Comparison of ENCODE assay signal across 16 mouse cellular contexts in the genomic region with DNA sequence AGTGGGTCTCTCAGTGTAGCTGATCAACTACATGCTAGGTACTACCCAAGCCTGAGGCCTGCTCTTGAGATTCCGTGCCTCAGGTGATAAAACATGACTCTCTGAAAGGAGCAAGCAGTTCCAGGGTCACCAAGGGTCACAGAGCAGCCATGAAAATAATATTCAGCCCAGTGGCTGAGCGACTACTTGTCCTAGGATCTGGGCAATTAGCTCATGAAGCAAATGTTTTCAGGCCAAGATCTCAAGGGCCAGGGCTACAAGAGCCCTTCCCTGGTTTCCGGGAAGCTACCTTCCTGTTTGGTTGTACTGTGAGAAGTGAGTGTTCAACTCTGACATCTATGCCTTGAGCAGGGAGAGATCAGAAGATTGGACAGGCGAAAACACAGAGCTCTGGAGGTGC.
DNase-seq lines count a peak whose midpoint lies in the region; ATAC-seq lines count a peak whose summit lies in the region.
"Had no signal": no experiment of that assay in that cellular context is flagged by ENCODE, and none has a peak within 500 bp of the region (broad histone marks: within the 10 kb centered on the region; RNA-seq: fewer than 3 reads in every experiment).

No protein-coding gene starts in this region.

- no peak overlapping the region for H3K9ac ChIP-seq in hindbrain, embryonic 14.5 days
- H3K9ac ChIP-seq: embryonic facial prominence, embryonic 15.5 days; hindbrain, embryonic 13.5 days; limb, embryonic 13.5 days; liver, embryonic 15.5 days; midbrain, embryonic 15.5 days had no signal

- peak overlapping the region; percentile 31; the same call in 1 of the 2 replicates for H3K27ac ChIP-seq in hindbrain, embryonic 10.5 days
- H3K27ac ChIP-seq in hindbrain, embryonic 14.5 days, result no peak overlapping the region
- H3K27ac ChIP-seq: embryonic facial prominence, embryonic 15.5 days; hindbrain, embryonic 13.5 days; left cerebral cortex, adult 2 months; limb, embryonic 13.5 days; liver, embryonic 15.5 days; midbrain, embryonic 15.5 days had no signal

- H3K4me1 ChIP-seq in hindbrain, embryonic 10.5 days (replicated peaks), result peaks cover 59% of the 10 kb centered on the region
- H3K4me1 ChIP-seq in hindbrain, embryonic 14.5 days (replicated peaks; ENCODE audit: control insufficient read depth, insufficient read depth, low read length), result peaks cover 5% of the 10 kb centered on the region; the same call in 1 of the 2 replicates
- H3K4me1 ChIP-seq: embryonic facial prominence, embryonic 15.5 days; liver, embryonic 15.5 days; megakaryocyte, embryonic 14.5 days; midbrain, embryonic 15.5 days had no signal

- no peak overlapping the region for H3K4me3 ChIP-seq in hindbrain, embryonic 10.5 days
- no peak overlapping the region for H3K4me3 ChIP-seq in hindbrain, embryonic 14.5 days (replicated peaks; ENCODE audit: low read length)
- H3K4me3 ChIP-seq: embryonic facial prominence, embryonic 15.5 days; hindbrain, embryonic 13.5 days; left cerebral cortex, adult 2 months; limb, embryonic 13.5 days; liver, embryonic 15.5 days; megakaryocyte, embryonic 14.5 days; midbrain, embryonic 15.5 days had no signal

- H3K27me3 ChIP-seq in hindbrain, embryonic 10.5 days (ENCODE audit: insufficient read depth, poor library complexity, severe bottlenecking), result peaks cover 99% of the 10 kb centered on the region
- peaks cover 49% of the 10 kb centered on the region for H3K27me3 ChIP-seq in hindbrain, embryonic 14.5 days (ENCODE audit: control insufficient read depth, insufficient read depth, low read length)
- H3K27me3 ChIP-seq: liver, embryonic 15.5 days had no signal

- DNase-seq in hindbrain, embryonic 10.5 days (ENCODE audit: low spot score), result no peak
- no peak for DNase-seq in hindbrain, embryonic 14.5 days (ENCODE audit: low spot score)
- DNase-seq in lung, adult 18-20 months, result peak; percentile 31 to 60
- DNase-seq in lung, postnatal 14 days, result no peak
- peak; percentile 26 for DNase-seq in kidney, postnatal 14 days
- DNase-seq in lung, postnatal 4 days, result peak; percentile 9 to 37
- DNase-seq in adrenal gland, postnatal 36 days, result no peak
- DNase-seq: gastrocnemius, postnatal 14 days had no signal

- no peaks in the 10 kb centered on the region for H3K36me3 ChIP-seq in hindbrain, embryonic 10.5 days
- H3K36me3 ChIP-seq in hindbrain, embryonic 14.5 days (replicated peaks; ENCODE audit: control insufficient read depth, insufficient read depth), result no peaks in the 10 kb centered on the region
- H3K36me3 ChIP-seq: embryonic facial prominence, embryonic 15.5 days; hindbrain, embryonic 13.5 days; limb, embryonic 13.5 days; liver, embryonic 15.5 days; midbrain, embryonic 15.5 days had no signal

- no peak for ATAC-seq in hindbrain, embryonic 14.5 days (ENCODE audit: low FRiP score)

- no peak overlapping the region for H3K4me2 ChIP-seq in hindbrain, embryonic 14.5 days (replicated peaks)
- H3K4me2 ChIP-seq: embryonic facial prominence, embryonic 15.5 days; heart, embryonic 11.5 days; hindbrain, embryonic 13.5 days; limb, embryonic 13.5 days; liver, embryonic 15.5 days; midbrain, embryonic 15.5 days had no signal

- H3K9me3 ChIP-seq in hindbrain, embryonic 10.5 days, result no peaks in the 10 kb centered on the region
- H3K9me3 ChIP-seq in hindbrain, embryonic 14.5 days (ENCODE audit: control insufficient read depth, low read length), result no peaks in the 10 kb centered on the region
- H3K9me3 ChIP-seq: embryonic facial prominence, embryonic 15.5 days; hindbrain, embryonic 13.5 days; limb, embryonic 13.5 days; liver, embryonic 15.5 days; megakaryocyte, embryonic 14.5 days; midbrain, embryonic 15.5 days had no signal

- 78% methylated on average over 4 of the region's 4 CpGs for WGBS in hindbrain, embryonic 10.5 days
- WGBS in hindbrain, embryonic 14.5 days, result 84% methylated on average over 4 of the region's 4 CpGs

Comparison
In these comparisons a context has a peak if more than half of its experiments do, and no peak if none do; other contexts are left out.
1. DNase-seq: peak in lung, adult 18-20 months (2 of 2), kidney, postnatal 14 days (single experiment) and lung, postnatal 4 days (2 of 2); none in hindbrain, embryonic 10.5 days (single experiment), hindbrain, embryonic 14.5 days (single experiment), lung, postnatal 14 days (single experiment) and adrenal gland, postnatal 36 days (0 of 2).